In the genomic region with DNA sequence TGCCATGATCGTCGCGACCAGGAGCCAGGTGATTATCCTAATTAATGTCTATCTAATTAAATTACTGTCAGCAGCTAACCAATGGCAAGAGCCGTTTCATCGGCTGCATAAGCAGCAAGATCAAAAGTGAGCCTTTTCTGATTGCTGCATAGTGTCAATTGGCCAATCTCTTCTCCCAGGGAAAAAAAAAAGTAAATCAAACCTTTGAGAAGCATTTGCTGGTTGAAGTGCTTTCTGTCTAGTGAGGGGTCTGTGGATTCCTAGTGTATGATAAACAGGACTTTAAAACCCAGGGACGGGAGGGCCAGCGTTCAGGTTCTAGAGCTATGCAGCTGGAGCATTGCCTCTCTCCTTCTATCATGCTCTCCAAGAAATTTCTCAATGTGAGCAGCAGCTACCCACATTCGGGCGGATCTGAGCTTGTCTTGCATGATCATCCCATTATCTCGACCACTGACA, we compare ENCODE assay signal across 10 mouse cellular contexts. TPM values are rescaled to one million over a fixed set of nuclear protein-coding genes. Genes with fewer than 3 reads are reported as not detected.
DNase-seq lines count a peak whose midpoint lies in the region; ATAC-seq and TF ChIP-seq lines count a peak whose summit lies in the region.
"Had no signal": no experiment of that assay in that cellular context is flagged by ENCODE, and none has a peak within 500 bp of the region (broad histone marks: within the 10 kb centered on the region; RNA-seq: fewer than 3 reads in every experiment).

No protein-coding gene starts in this region.

- peak overlapping the region; percentile 43 for H3K4me3 ChIP-seq in forebrain, embryonic 12.5 days (replicated peaks)
- peak overlapping the region; percentile 71 for H3K4me3 ChIP-seq in left cerebral cortex, adult 2 months

- 0 out of 2 replicates have a peak, but pooled peaks cover 2% of the 10 kb centered on the region for H3K36me3 ChIP-seq in forebrain, embryonic 12.5 days (replicated peaks)

- 3% methylated on average over 10 of the region's 10 CpGs for WGBS in forebrain, embryonic 12.5 days

- DNase-seq in heart, postnatal 10 days = peak; percentile 24 to 27
- no peak for DNase-seq in heart, postnatal 25 days (ENCODE audit: low spot score)
- DNase-seq in brain, adult 2 months (ENCODE audit: low read depth, low spot score) = peak; percentile 76
- DNase-seq in left cerebral cortex, adult 2 months (ENCODE audit: extremely low spot score in 1 of 2, low spot score in 2 of 2) = peak; percentile 35 to 49
- DNase-seq in gastrocnemius, postnatal 14 days = no peak
- no peak for DNase-seq in spleen, postnatal 10 days (ENCODE audit: low spot score in 2 of 2)
- DNase-seq in thymus, postnatal 36 days = no peak

- H3K9ac ChIP-seq in forebrain, embryonic 12.5 days = peak overlapping the region; percentile 65

- peaks cover 65% of the 10 kb centered on the region for H3K27me3 ChIP-seq in forebrain, embryonic 12.5 days
- H3K27me3 ChIP-seq: CH12.LX had no signal

- H3K27ac ChIP-seq in forebrain, embryonic 12.5 days = peak overlapping the region; percentile 92
- H3K27ac ChIP-seq in left cerebral cortex, adult 2 months = peak overlapping the region; percentile 94

- H3K9me3 ChIP-seq in forebrain, embryonic 12.5 days = no peaks in the 10 kb centered on the region

- intact Hi-C loops in heart, postnatal 10 days (cut with DNase I) = no loop called here
- intact Hi-C loops in heart, postnatal 25 days (cut with DNase I) = no loop called here
- intact Hi-C loops in left cerebral cortex, adult 2 months (cut with DNase I) = loop anchor here (2.0 to 5.0 kb wide), 2 partner anchors 92 to 148 kb away; a partner anchor contains a TSS
- intact Hi-C loops in gastrocnemius, postnatal 14 days (cut with DNase I; ENCODE audit: low total_unique reads) = no loop called here

- peak overlapping the region; percentile 42; the same call in 1 of the 2 replicates for H3K4me2 ChIP-seq in forebrain, embryonic 12.5 days

- TF ChIP-seq CTCF in left cerebral cortex, adult 2 months (IDR thresholded peaks at IDR 0.05) = no peak

- peaks cover 34% of the 10 kb centered on the region for H3K4me1 ChIP-seq in forebrain, embryonic 12.5 days

- 0 out of 2 replicates have a peak, but pooled peaks have one; percentile 10 for ATAC-seq in forebrain, embryonic 12.5 days (ENCODE audit: low FRiP score)

RNA-seq across cellular contexts. Expression of a gene that starts 1.7 kb away (rescaled TPM):
- total RNA-seq in heart, postnatal 10 days (2021) = not detected
- not detected for total RNA-seq in heart, postnatal 25 days (2021)
- 42.2 and 45.3 TPM in 2 replicates for polyA plus RNA-seq in forebrain, embryonic 12.5 days (2016; fragmentation: Nextera tagmentation; extraction: Ambion mirVana)
- 100 to 1,000 TPM; 116 to 131 TPM for total RNA-seq in left cerebral cortex, adult 2 months (2021)
- total RNA-seq in gastrocnemius, postnatal 14 days (2021) = under 1 TPM in 1 of 2 experiments, not detected in 1; 0.10 TPM
- polyA plus RNA-seq: liver, embryonic 16.5 days had no signal

Comparison
In these comparisons a context has a peak if more than half of its experiments do, and no peak if none do; other contexts are left out.
1. DNase-seq: peak in heart, postnatal 10 days (2 of 2), brain, adult 2 months (single experiment) and left cerebral cortex, adult 2 months (2 of 2); none in heart, postnatal 25 days (single experiment), gastrocnemius, postnatal 14 days (single experiment), spleen, postnatal 10 days (0 of 2) and thymus, postnatal 36 days (0 of 2).
2. RNA of a gene that starts 1.7 kb away (total RNA-seq): 116 to 131 TPM in left cerebral cortex, adult 2 months; 0.10 TPM in gastrocnemius, postnatal 14 days, not detected in heart, postnatal 10 days and not detected in heart, postnatal 25 days; every median in the first group is over 100 times any median in the second.